Mouse (Mus musculus) ovary, adult 2 months (tissue): ENCODE measurements around the gene Prmt6. TPM values are rescaled to one million over a fixed set of nuclear protein-coding genes. Genes with fewer than 3 reads are reported as not detected.

Source experiments
- polyA plus RNA-seq: library from polyadenylated mRNA; depleted of rRNA; stranded (reverse); fragments of >200 nt; gene quantifications from 2 replicates; pipeline ENCODE4 v1.2.3, GENCODE M21; 2012; rRNA removed

Gene Prmt6
- polyA plus RNA-seq, result 16.1 and 23.7 TPM in 2 replicates

DNA sequence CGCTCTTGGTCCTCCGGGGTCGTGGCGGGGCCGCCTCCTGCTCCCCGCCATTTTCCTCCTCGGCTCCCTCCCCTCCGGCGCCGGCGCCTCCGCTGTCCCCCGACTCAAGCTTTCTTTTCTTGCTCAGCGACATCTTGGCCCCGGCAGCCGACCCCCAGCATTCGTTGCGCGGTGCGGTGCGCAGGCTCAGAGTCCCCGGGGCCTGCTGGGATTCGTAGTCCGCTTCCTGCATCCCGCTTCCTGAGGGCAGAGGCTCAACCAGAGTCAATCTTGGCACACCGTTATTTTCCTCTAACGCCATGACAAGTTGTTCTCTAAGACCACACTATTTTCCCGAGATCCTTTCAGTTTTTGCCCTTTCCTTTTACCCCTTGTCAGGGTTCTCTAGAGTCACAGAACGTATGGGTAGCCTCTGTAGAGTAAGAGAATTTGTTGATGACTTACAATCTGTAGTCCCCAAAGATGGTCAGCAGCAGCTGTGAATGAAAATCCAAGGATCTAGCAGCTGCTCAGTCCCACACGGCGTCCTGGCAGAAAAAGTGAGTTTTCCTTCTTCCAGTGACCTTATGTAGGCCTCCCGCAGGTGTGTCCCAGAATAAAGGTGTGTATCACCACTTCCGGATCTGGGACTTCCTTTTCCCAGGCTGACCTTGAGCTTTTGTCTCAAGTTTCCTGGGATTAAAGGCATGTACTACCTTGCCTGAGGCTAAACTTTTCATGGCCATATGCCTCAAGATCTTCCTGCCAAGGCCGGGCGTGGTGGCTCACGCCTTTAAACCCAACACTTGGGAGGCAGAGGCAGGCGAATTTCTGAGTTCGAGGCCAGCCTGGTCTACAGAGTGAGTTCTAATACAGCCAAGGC, at the start of gene Prmt6:
Gene Prmt6, minus strand, starts transcription at position 160 of the 862 bp plus-strand sequence.

Other genes with a start within 250 kb of the Prmt6 start
- gene Ntng1, start 107.0 kb downstream of the Prmt6 start, polyA plus RNA-seq, result 1.5 and 2.2 TPM in 2 replicates